Mouse (Mus musculus) heart, adult 18-20 months (tissue): ENCODE results near the gene Olfr521. TPM values are rescaled to one million over a fixed set of nuclear protein-coding genes. Genes with fewer than 3 reads are reported as not detected.
A peak's percentile ranks its signal among the peaks of the same experiment; 100 is the strongest.
"Not testable (repeated sequence)": the region's sequence is repeated elsewhere in the genome, so short reads cannot be mapped to it uniquely, and the experiment has no call there.

Experiments
- DNase-seq, 2 experiments: peaks; one replicate each; pipeline ENCODE4 v3.0.0; 2021 to 2022; ENCODE audit warnings: mixed read lengths in 1 of 2
- long read RNA-seq, 2 experiments: library from polyadenylated mRNA; stranded (forward); transcript quantifications; one replicate each; pipeline ENCODE4 v2.0.0; 2021
- total RNA-seq, 2 experiments: library from RNA; stranded (reverse); gene quantifications; 2 replicates each; pipeline ENCODE4 v1.2.3; 2021

Gene Olfr521
- not detected for total RNA-seq
- long read RNA-seq, experiment 1: 0 reads
- long read RNA-seq, experiment 2: 0 reads

- no peak for DNase-seq
Observed at GRCm38 (mm10) chr7:99763207-99763606, at the start of gene Olfr521. Gene Olfr521 (plus strand): TSS chr7:99763507.

GRCm38 (mm10) chr7:99716536-99716935 is 46.8 kb upstream of the Olfr521 start:
- DNase-seq: no peak

GRCm38 (mm10) chr7:99729973-99730372 is 33.3 kb upstream of the Olfr521 start, which contains the start of gene Olfr520:
Gene Olfr520 (plus strand): TSS chr7:99730273.
- DNase-seq: no peak

- DNase-seq: peak; percentile 72 to 78
Observed at GRCm38 (mm10) chr7:99734612-99735011, 28.7 kb upstream of the Olfr521 start.

GRCm38 (mm10) chr7:99735491-99735890 is 27.8 kb upstream of the Olfr521 start:
- not testable (repeated sequence) for DNase-seq

- no peak for DNase-seq
Observed at GRCm38 (mm10) chr7:99739276-99739675, 24.0 kb upstream of the Olfr521 start.

- no peak for DNase-seq
Observed at GRCm38 (mm10) chr7:99781385-99781784, 18.1 kb downstream of the Olfr521 start.

GRCm38 (mm10) chr7:99781916-99782315 is 18.6 kb downstream of the Olfr521 start:
- peak in 1 of 2 experiments; percentile 27 for DNase-seq

- no peak for DNase-seq
Observed at GRCm38 (mm10) chr7:99783421-99783820, 20.1 kb downstream of the Olfr521 start.

- DNase-seq: no peak
Observed at GRCm38 (mm10) chr7:99785553-99785952, 22.2 kb downstream of the Olfr521 start.

GRCm38 (mm10) chr7:99786774-99787173 is 23.5 kb downstream of the Olfr521 start:
- no peak for DNase-seq

- DNase-seq: no peak
Observed at GRCm38 (mm10) chr7:99787935-99788334, 24.6 kb downstream of the Olfr521 start.

GRCm38 (mm10) chr7:99788563-99788962 is 25.3 kb downstream of the Olfr521 start:
- DNase-seq: peak; percentile 39 to 44

GRCm38 (mm10) chr7:99790816-99791215 is 27.5 kb downstream of the Olfr521 start:
- no peak for DNase-seq

- no peak for DNase-seq
Observed at GRCm38 (mm10) chr7:99794096-99794495, 30.8 kb downstream of the Olfr521 start.

GRCm38 (mm10) chr7:99795192-99795981 is 32.1 kb downstream of the Olfr521 start:
- DNase-seq: peak; percentile 27 to 32

- peak in 1 of 2 experiments; percentile 25 for DNase-seq
Observed at GRCm38 (mm10) chr7:99796471-99796870, 33.2 kb downstream of the Olfr521 start.

GRCm38 (mm10) chr7:99797261-99797660 is 34.0 kb downstream of the Olfr521 start:
- DNase-seq: no peak

GRCm38 (mm10) chr7:99797911-99798647 is 34.8 kb downstream of the Olfr521 start:
- peak; percentile 70 to 88 for DNase-seq

- no peak for DNase-seq
Observed at GRCm38 (mm10) chr7:99799118-99799517, 35.8 kb downstream of the Olfr521 start.

- no peak for DNase-seq
Observed at GRCm38 (mm10) chr7:99803535-99803934, 40.2 kb downstream of the Olfr521 start.

- DNase-seq: not testable (repeated sequence)
Observed at GRCm38 (mm10) chr7:99804033-99804432, 40.7 kb downstream of the Olfr521 start.

GRCm38 (mm10) chr7:99805340-99805739 is 42.0 kb downstream of the Olfr521 start:
- no peak for DNase-seq
